Mouse (Mus musculus): ENCODE results near the gene D330045A20Rik. TPM values are rescaled to one million over a fixed set of nuclear protein-coding genes. Genes with fewer than 3 reads are reported as not detected.
"Not testable (repeated sequence)": the region's sequence is repeated elsewhere in the genome, so short reads cannot be mapped to it uniquely, and the experiment has no call there.

Gene D330045A20Rik
- 3.1 and 3.7 TPM in 2 replicates for polyA plus RNA-seq (2016; fragmentation: Nextera tagmentation; extraction: Ambion mirVana)

DNA sequence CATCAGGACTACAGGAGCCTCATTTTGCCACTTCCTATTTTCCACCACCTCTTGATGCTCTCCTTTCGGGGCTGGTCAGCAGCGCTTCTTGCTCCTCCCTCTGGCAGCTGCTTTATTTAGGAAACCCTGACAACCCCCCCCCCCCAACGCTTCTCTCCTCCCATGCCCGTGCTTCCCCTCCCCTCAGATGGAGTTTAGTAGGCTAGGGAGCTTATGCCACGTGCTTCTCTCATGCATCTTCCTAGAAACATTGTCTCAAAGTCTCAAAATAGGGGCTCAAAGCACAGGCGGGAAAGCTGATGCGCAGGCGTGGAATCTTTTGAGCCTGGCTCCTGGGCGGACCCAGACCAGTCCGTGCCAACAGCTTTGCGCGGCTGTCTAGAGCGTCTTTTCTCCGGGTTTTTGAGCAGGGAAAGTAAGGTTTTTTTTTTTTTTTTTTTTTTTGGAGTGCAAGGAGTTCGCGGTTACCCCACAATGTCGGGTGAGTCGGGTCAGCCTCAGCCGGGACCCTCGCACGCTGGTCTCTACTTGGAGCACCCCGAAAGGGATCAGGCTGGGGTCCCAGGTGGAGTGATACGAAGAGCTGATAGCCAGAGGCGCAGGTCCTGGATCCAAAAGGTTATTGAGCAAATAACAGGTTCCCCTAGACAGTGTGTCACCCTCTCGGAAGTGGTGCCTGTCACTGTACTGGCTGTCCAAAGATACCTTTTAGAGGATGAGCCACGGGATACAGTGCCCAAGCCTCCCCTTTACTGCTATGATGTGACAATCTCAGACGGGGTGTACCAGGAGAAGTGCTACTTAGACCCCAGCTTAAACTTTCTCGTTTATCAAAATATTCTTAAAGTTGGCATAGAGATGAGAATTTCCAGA lies at the start of gene D330045A20Rik:
D330045A20Rik (plus strand) TSS at position 346 of the 873 bp plus-strand sequence.
- Histone ChIP-seq H3K36me3 (no peaks in the 10 kb centered on the region), H3K4me3 (peak within 1 kb of the TSS; percentile 37), H3K27ac (replicated peaks) (no peak within 1 kb of the TSS), H3K4me2 (replicated peaks) (peak within 1 kb of the TSS; percentile 49), H3K4me1 (no peaks in the 10 kb centered on the region), H3K9ac (replicated peaks) (no peak within 1 kb of the TSS), H3K27me3 (peaks cover 26% of the 10 kb centered on the region), H3K9me3 (no peaks in the 10 kb centered on the region)
- WGBS, result 28% methylated on average over 27 of the region's 28 CpGs
- peak; percentile 88 for ATAC-seq (ENCODE audit: low FRiP score, low read depth)

DNA sequence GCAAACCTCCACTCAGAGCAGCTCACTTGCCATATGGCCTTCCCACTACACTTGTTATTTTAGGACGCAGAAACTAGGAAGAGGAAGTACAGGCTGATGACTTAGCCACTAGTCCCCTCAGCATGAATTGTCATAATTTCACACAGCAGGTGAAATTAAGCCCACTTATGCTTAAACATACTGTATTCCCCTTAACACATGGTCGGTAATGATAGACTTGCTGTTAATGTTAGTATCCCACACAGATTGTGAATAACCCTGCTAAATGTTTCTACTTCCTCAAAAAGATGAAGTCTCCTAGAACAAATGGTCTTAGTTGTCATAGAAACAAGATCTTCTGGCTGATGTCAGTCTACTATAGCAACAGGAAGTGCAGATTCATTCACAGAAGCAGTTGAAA lies 47.6 kb upstream of the D330045A20Rik start:
- no peak overlapping the region for H3K4me2 ChIP-seq (replicated peaks)
- WGBS, result 69% methylated on average over 2 of the region's 2 CpGs
- no peak for ATAC-seq (ENCODE audit: low FRiP score, low read depth)
- no peak overlapping the region for H3K9ac ChIP-seq (replicated peaks)
- no peaks in the 10 kb centered on the region for H3K36me3 ChIP-seq
- H3K4me1 ChIP-seq, result no peaks in the 10 kb centered on the region
- H3K9me3 ChIP-seq, result no peaks in the 10 kb centered on the region
- H3K27me3 ChIP-seq, result peaks cover 12% of the 10 kb centered on the region; the same call in 1 of the 2 replicates
- no peak overlapping the region for H3K4me3 ChIP-seq
- H3K27ac ChIP-seq (replicated peaks), result no peak overlapping the region

DNA sequence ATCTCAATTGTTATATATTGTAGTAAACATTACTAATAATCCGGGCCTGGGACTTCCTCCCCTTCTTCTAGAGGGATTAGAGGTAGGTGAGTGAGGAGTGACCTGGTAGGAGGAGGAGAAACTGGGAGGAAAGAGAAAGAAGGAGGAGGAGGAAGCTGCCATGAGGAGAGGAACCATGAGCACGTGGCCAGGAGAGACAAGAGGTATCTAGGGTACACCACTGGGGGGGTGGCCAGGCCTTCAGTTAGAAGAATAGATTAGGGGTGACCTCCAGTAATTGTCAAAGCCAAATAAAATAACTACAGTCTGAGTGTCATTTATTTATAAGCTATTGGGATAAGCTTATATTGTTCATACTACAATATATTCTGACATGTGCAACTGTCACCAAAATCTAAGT lies 45.0 kb upstream of the D330045A20Rik start:
- Histone ChIP-seq H3K27ac (replicated peaks) (no peak overlapping the region), H3K36me3 (no peaks in the 10 kb centered on the region), H3K9me3 (no peaks in the 10 kb centered on the region), H3K4me3 (no peak overlapping the region), H3K9ac (replicated peaks) (no peak overlapping the region), H3K4me2 (replicated peaks) (no peak overlapping the region), H3K4me1 (no peaks in the 10 kb centered on the region), H3K27me3 (peaks cover 12% of the 10 kb centered on the region; the same call in 1 of the 2 replicates)
- no peak for ATAC-seq (ENCODE audit: low FRiP score, low read depth)
- WGBS, result 59% methylated on average over 2 of the region's 2 CpGs

DNA sequence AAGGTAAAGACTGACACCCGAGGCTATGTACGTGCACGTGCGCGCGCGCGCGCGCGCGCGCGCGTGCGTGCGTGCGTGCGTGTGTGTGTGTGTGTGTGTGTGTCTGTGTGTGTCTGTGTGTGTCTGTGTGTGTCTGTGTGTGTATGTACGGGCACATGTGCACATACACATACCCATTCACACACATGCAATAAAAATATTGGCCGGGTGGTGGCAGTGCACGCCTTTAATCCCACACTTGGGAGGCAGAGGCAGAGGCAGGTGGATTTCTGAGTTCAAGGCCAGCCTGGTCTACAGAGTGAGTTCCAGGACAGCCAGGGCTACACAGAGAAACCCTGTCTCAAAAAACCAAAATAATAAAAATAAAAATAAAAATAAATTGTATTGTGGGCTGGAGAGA lies 39.1 kb upstream of the D330045A20Rik start:
- H3K4me2 ChIP-seq (replicated peaks); H3K9me3 ChIP-seq; H3K9ac ChIP-seq (replicated peaks): not testable (repeated sequence)

DNA sequence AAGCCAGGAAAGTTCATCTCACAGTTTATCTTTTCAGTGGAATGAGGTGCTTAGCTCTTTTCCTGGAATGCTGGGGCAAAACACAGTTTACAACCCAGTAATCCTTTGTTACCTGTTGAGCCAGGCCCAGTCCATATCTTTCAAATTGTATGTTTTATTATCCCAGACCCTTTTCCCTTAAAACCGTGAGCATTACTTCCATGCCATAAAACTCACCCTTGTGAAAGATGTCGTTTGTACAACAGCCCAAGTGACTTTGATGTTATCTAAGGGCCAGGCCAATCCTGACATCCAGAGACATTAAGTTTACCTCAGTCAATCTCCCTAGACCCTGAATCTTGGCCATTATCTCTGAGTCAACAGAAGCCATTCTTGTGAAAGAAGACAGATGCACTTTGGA lies 23.4 kb upstream of the D330045A20Rik start:
- no peak overlapping the region for H3K27ac ChIP-seq (replicated peaks)
- no peaks in the 10 kb centered on the region for H3K9me3 ChIP-seq
- no peak overlapping the region for H3K4me3 ChIP-seq
- no peak overlapping the region for H3K4me2 ChIP-seq (replicated peaks)
- H3K27me3 ChIP-seq, result no peaks in the 10 kb centered on the region
- no peak overlapping the region for H3K9ac ChIP-seq (replicated peaks)
- ATAC-seq (ENCODE audit: low FRiP score, low read depth), result no peak
- WGBS, result 71% methylated on average over 2 of the region's 2 CpGs
- no peaks in the 10 kb centered on the region for H3K36me3 ChIP-seq
- no peaks in the 10 kb centered on the region for H3K4me1 ChIP-seq

More for the DNA sequence above, 39.1 kb upstream of the D330045A20Rik start:
- H3K27ac ChIP-seq (replicated peaks); ATAC-seq (ENCODE audit: low FRiP score, low read depth); H3K36me3 ChIP-seq; H3K4me1 ChIP-seq; H3K4me3 ChIP-seq; H3K27me3 ChIP-seq: not testable (repeated sequence)
- WGBS, result 92% methylated on average over 22 of the region's 22 CpGs

DNA sequence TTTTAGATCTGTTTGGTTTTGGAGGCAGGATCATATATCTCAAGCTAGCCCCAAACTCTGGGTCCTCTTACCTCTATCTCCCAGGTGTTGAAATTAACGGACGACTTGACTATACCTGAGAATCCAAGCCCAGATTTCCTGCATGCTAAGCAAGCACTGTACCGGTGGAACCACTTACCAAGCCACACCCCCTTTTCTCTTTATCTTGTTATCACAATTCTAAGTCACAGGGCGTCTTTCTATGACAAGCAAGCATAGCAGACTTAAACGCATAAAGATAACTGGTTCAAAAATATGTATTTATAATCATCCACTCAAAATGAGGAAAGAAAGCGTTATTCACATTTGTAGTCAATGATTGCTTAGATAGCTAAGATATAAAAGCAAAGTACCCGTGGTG lies 1.9 kb downstream of the D330045A20Rik start:
- Histone ChIP-seq H3K36me3 (no peaks in the 10 kb centered on the region), H3K27ac (replicated peaks) (no peak overlapping the region), H3K9ac (replicated peaks) (no peak overlapping the region), H3K9me3 (no peaks in the 10 kb centered on the region), H3K27me3 (peaks cover 29% of the 10 kb centered on the region), H3K4me1 (no peaks in the 10 kb centered on the region), H3K4me2 (replicated peaks) (no peak overlapping the region), H3K4me3 (no peak overlapping the region)
- no peak for ATAC-seq (ENCODE audit: low FRiP score, low read depth)
- 70% methylated on average over 7 of the region's 7 CpGs for WGBS

DNA sequence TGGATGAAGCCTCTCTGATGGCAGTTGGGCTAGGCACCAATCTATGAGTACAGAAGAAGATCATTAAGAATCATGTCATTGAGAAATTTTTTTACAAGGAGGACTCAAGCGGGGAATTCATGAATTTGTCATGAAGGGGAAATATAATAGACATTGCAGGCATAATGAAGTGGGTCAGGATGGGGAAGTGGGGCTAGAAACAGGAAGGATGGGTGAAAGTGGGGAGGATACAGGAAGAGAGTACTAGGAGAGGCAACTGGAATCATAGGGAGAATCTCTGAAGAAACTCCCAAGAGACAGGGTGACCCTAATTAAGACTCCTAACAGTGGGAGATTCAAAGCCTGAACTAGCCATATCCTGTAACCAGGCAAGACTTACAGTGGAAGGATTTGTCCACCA lies 4.8 kb downstream of the D330045A20Rik start:
- Histone ChIP-seq H3K27ac (replicated peaks) (no peak overlapping the region), H3K4me2 (replicated peaks) (no peak overlapping the region)
- 75% methylated on average over 1 of the region's 1 CpGs for WGBS

DNA sequence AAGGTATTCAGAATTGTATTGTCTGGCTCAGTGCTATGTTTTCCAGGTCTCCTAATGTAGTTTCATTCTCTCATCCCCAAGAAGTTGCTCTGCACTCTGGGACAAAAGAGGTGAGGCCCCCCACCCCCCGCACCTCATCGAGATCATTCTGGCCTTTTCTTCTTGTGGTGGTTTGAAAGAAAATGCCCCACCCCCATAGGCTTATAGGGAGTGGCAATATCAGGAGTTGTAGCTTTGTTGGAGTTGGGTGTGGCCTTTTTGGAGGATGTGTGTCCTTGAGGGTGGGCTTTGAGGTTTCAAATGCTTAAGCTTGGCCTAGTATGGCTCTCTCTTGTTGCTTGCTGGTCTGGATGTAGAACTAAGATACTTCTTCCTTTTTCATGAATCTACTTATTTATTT lies 36.0 kb downstream of the D330045A20Rik start:
- Histone ChIP-seq H3K4me2 (replicated peaks) (no peak overlapping the region), H3K9me3 (no peaks in the 10 kb centered on the region), H3K4me3 (no peak overlapping the region), H3K9ac (replicated peaks) (no peak overlapping the region), H3K4me1 (no peaks in the 10 kb centered on the region), H3K36me3 (no peaks in the 10 kb centered on the region), H3K27me3 (no peaks in the 10 kb centered on the region; the same call in 1 of the 2 replicates), H3K27ac (replicated peaks) (no peak overlapping the region)
- ATAC-seq (ENCODE audit: low FRiP score, low read depth), result no peak
- WGBS, result 84% methylated on average over 2 of the region's 2 CpGs

More for the DNA sequence above, 4.8 kb downstream of the D330045A20Rik start:
- Histone ChIP-seq H3K4me3 (no peak overlapping the region), H3K36me3 (no peaks in the 10 kb centered on the region), H3K9ac (replicated peaks) (no peak overlapping the region), H3K4me1 (no peaks in the 10 kb centered on the region), H3K9me3 (no peaks in the 10 kb centered on the region), H3K27me3 (peaks cover 19% of the 10 kb centered on the region)
- no peak for ATAC-seq (ENCODE audit: low FRiP score, low read depth)

DNA sequence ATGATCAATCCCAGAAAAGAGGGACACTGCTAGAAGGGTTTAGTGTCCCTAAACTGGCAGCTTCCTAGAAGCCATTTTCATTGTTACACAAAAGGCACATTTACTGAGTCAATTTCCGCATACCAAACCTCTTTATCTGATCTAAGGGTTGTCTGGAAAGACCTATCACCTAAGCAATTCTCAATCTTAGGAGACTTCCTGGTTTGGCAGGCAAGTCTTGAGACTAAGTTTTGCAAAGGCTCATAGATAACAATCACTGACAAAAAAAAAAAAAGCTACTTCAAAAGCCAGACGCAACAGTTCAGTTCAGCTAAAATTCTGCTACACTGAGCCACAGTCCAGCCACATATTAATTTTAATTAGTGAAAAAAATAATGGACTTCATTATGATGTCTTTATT lies 39.1 kb downstream of the D330045A20Rik start:
- Histone ChIP-seq H3K4me1 (no peaks in the 10 kb centered on the region), H3K4me2 (replicated peaks) (no peak overlapping the region), H3K9me3 (no peaks in the 10 kb centered on the region), H3K36me3 (no peaks in the 10 kb centered on the region), H3K27ac (replicated peaks) (no peak overlapping the region), H3K4me3 (no peak overlapping the region), H3K9ac (replicated peaks) (no peak overlapping the region), H3K27me3 (no peaks in the 10 kb centered on the region; the same call in 1 of the 2 replicates)
- no peak for ATAC-seq (ENCODE audit: low FRiP score, low read depth)
- 90% methylated on average over 2 of the region's 2 CpGs for WGBS

DNA sequence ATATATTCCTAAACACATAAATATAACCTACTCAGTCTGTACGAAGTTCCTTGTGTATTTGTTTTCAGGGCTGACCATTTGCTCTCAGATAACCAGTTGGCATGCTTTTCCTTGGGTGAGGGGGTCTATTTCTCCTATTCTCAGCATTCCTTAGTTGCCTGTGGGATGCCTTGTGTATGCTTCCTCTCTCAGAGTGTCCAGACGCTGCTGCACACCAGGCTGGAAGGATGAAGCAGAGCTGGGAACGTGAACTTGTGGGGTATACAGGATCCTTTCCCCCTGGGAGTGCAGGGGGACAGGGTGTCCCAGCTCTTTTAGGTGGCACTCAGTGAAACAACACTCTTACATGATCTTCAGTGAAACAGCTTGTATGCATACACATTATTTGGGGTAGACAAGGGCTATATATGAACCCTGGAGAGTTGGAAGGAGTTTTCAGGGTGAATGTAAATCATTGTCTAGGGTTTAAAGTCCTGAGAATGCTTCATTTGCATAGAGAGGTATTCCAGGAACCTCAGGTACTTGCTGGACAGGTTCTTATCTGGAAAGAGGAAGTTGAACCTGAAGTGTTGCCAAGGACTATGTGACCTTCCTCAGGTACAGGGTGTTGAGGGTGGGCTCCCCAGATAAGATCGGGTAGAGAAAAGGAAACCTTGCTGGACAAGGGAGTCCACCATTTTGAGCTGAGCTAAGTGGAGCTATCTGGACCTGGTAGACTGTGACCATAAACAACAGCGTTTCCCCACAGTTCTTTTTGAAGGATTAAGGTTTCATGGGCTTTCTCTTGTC lies 44.3 kb downstream of the D330045A20Rik start:
- peaks cover 4% of the 10 kb centered on the region; the same call in 1 of the 2 replicates for H3K27me3 ChIP-seq
- H3K9ac ChIP-seq (replicated peaks), result no peak overlapping the region
- H3K4me2 ChIP-seq (replicated peaks), result no peak overlapping the region
- H3K9me3 ChIP-seq, result no peaks in the 10 kb centered on the region
- ATAC-seq (ENCODE audit: low FRiP score, low read depth), result no peak
- H3K4me1 ChIP-seq, result no peaks in the 10 kb centered on the region
- H3K4me3 ChIP-seq, result no peak overlapping the region
- no peaks in the 10 kb centered on the region for H3K36me3 ChIP-seq
- H3K27ac ChIP-seq (replicated peaks), result no peak overlapping the region
- 73% methylated on average over 5 of the region's 5 CpGs for WGBS

DNA sequence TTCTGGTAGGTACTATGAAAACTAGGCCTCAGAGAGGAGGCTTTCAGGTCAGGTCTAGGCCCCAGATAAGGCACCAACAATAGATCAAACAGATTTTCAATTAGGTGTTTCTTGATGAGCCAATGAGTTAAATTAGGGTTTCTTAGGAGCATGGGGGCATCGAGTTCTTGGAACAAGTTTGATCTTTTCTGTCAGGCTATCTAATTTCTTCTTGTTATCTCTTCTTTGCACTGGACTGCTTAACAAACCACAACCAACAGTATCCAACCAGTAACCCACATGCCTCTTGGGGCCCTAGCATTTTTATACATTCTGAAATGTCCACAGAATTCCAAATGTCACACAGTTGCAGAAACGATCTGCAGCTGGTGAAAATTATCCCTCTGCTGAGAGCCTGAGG lies 45.6 kb downstream of the D330045A20Rik start:
- Histone ChIP-seq H3K4me2 (replicated peaks) (no peak overlapping the region), H3K36me3 (no peaks in the 10 kb centered on the region), H3K9me3 (no peaks in the 10 kb centered on the region), H3K27ac (replicated peaks) (no peak overlapping the region), H3K9ac (replicated peaks) (no peak overlapping the region), H3K27me3 (peaks cover 4% of the 10 kb centered on the region; the same call in 1 of the 2 replicates), H3K4me1 (no peaks in the 10 kb centered on the region), H3K4me3 (no peak overlapping the region)
- WGBS, result 75% methylated on average over 2 of the region's 2 CpGs
- no peak for ATAC-seq (ENCODE audit: low FRiP score, low read depth)

DNA sequence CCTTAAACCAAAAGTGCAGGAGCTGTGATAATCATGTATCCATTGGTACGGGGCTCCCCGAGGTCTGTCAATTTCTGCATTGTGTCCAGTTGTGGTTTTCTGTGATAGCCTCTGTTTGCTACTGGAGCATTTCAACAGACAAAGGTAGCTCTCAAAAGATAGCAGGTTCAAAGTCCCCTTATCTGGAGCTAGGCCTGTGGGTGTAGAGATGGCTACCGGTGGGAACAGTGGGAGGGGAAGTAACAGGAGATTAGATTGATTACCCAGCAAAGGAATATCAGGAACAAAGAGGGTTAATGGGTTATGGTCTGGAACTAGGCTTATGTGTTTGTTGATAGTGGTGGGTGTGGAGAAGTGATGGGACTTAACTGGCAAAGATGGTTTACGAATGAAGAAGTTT lies 46.8 kb downstream of the D330045A20Rik start:
- H3K27me3 ChIP-seq, result peaks cover 4% of the 10 kb centered on the region; the same call in 1 of the 2 replicates
- 93% methylated on average over 4 of the region's 4 CpGs for WGBS
- H3K9me3 ChIP-seq, result no peaks in the 10 kb centered on the region
- no peak overlapping the region for H3K4me3 ChIP-seq
- H3K4me2 ChIP-seq (replicated peaks), result no peak overlapping the region
- no peaks in the 10 kb centered on the region for H3K36me3 ChIP-seq
- H3K9ac ChIP-seq (replicated peaks), result no peak overlapping the region
- no peak overlapping the region for H3K27ac ChIP-seq (replicated peaks)
- H3K4me1 ChIP-seq, result no peaks in the 10 kb centered on the region
- ATAC-seq (ENCODE audit: low FRiP score, low read depth), result no peak
